Mouse (Mus musculus) spleen, adult 2 months (tissue): ENCODE results near the gene Smcr8.

Source experiments
- CTCF ChIP-seq: fragments of 200-500 bp; IDR thresholded peaks from 2 replicates; pipeline ENCODE4 v1.5.1; 2011; ENCODE audit warnings: mild to moderate bottlenecking, inconsistent platforms; ENCODE audit not compliant: insufficient read depth, insufficient read length, insufficient replicate concordance; ENCODE audit errors: extremely low read depth
- POLR2A ChIP-seq: fragments of 200-500 bp; IDR thresholded peaks from 2 replicates; pipeline ENCODE4 v1.6.1; 2011; ENCODE audit warnings: low read depth, low read length, inconsistent platforms

- no peak for TF ChIP-seq CTCF
- no peak for TF ChIP-seq POLR2A
Measured at GRCm38 (mm10) chr11:60787595-60787994, 10.3 kb downstream of the Smcr8 start.
